Mouse (Mus musculus) hindbrain, embryonic 12.5 days (tissue): ENCODE results near the gene Rasal2. TPM values are rescaled to one million over a fixed set of nuclear protein-coding genes. Genes with fewer than 3 reads are reported as not detected.

Experiments used
- ATAC-seq: fragments of 200-750 bp; cut with Nextera tagmentation; 2 replicates; pipeline ENCODE4 v1.8.0; 2017; ENCODE audit warnings: moderate TSS enrichment; ENCODE audit not compliant: low FRiP score
- H3K27ac ChIP-seq: fragments of 300-500 bp; sonication (generic); 2 replicates; pipeline ENCODE4 v1.5.1; 2016; ENCODE audit warnings: mild to moderate bottlenecking
- H3K27me3 ChIP-seq: fragments of 300-500 bp; sonication (generic); 2 replicates; pipeline ENCODE4 v1.6.1; 2016; ENCODE audit warnings: mild to moderate bottlenecking
- H3K36me3 ChIP-seq: fragments of 300-500 bp; sonication (generic); 2 replicates; pipeline ENCODE4 v1.6.1; 2016; ENCODE audit warnings: mild to moderate bottlenecking
- H3K4me1 ChIP-seq: fragments of 300-500 bp; sonication (generic); 2 replicates; pipeline ENCODE4 v1.6.1; 2016
- H3K4me2 ChIP-seq: fragments of 300-500 bp; sonication (generic); replicated peaks from 2 replicates; pipeline ENCODE4 v1.6.1; 2016; ENCODE audit warnings: mild to moderate bottlenecking
- H3K4me3 ChIP-seq: fragments of 300-500 bp; sonication (generic); 2 replicates; pipeline ENCODE4 v1.5.1; 2016; ENCODE audit warnings: mild to moderate bottlenecking
- H3K9ac ChIP-seq: fragments of 300-500 bp; sonication (generic); 2 replicates; pipeline ENCODE4 v1.6.1; 2016; ENCODE audit warnings: mild to moderate bottlenecking, moderate library complexity
- H3K9me3 ChIP-seq: fragments of 300-500 bp; sonication (generic); replicated peaks from 2 replicates; pipeline ENCODE4 v1.6.1; 2016; ENCODE audit warnings: mild to moderate bottlenecking
- WGBS: fragments of 180-500 bp; shearing (Covaris S2); methylation state at CpG from one replicate; pipeline ENCODE4 v1.1.7; 2016; 5-methylcytosine and 5-hydroxymethylcytosine counted together
- polyA plus RNA-seq: library from polyadenylated mRNA; unstranded; fragments of >200 nt; fragmentation: Nextera tagmentation; extraction: Ambion mirVana; gene quantifications from 2 replicates; pipeline ENCODE4 v1.2.1, GENCODE M21; 2016

Rasal2 gene
- polyA plus RNA-seq, 1 experiment from 2014 or later, result 36.1 TPM

- H3K27me3 ChIP-seq, result no peaks in the 10 kb centered on the region
- WGBS, result 87% methylated on average over 2 of the region's 2 CpGs
These were observed 112.8 kb downstream of the Rasal2 start for GRCm38 (mm10) chr1:157299559-157299958.

GRCm38 (mm10) chr1:157298990-157299389 lies 113.4 kb downstream of the Rasal2 start:
- 88% methylated on average over 2 of the region's 2 CpGs for WGBS
- H3K4me3 ChIP-seq, result no peak overlapping the region
- no peak overlapping the region for H3K27ac ChIP-seq
- H3K9ac ChIP-seq, result no peak overlapping the region
- no peaks in the 10 kb centered on the region for H3K27me3 ChIP-seq
- H3K4me1 ChIP-seq, result no peaks in the 10 kb centered on the region
- H3K4me2 ChIP-seq, result no peak overlapping the region
- H3K36me3 ChIP-seq, result peaks cover 5% of the 10 kb centered on the region; the same call in 1 of the 2 replicates
- ATAC-seq, result no peak
- no peaks in the 10 kb centered on the region for H3K9me3 ChIP-seq

More at GRCm38 (mm10) chr1:157299559-157299958, 112.8 kb downstream of the Rasal2 start:
- no peak for ATAC-seq
- Histone ChIP-seq H3K4me1 (no peaks in the 10 kb centered on the region), H3K9ac (no peak overlapping the region), H3K36me3 (peaks cover 5% of the 10 kb centered on the region; the same call in 1 of the 2 replicates), H3K4me3 (no peak overlapping the region), H3K4me2 (no peak overlapping the region), H3K27ac (no peak overlapping the region), H3K9me3 (no peaks in the 10 kb centered on the region)

GRCm38 (mm10) chr1:157297137-157297536 lies 115.3 kb downstream of the Rasal2 start:
- Histone ChIP-seq H3K9ac (no peak overlapping the region), H3K4me3 (no peak overlapping the region), H3K27ac (no peak overlapping the region), H3K9me3 (no peaks in the 10 kb centered on the region), H3K4me2 (no peak overlapping the region), H3K36me3 (peaks cover 5% of the 10 kb centered on the region; the same call in 1 of the 2 replicates), H3K27me3 (no peaks in the 10 kb centered on the region), H3K4me1 (no peaks in the 10 kb centered on the region)
- WGBS, result 85% methylated on average over 1 of the region's 1 CpGs
- ATAC-seq, result no peak

GRCm38 (mm10) chr1:157295868-157296267 lies 116.5 kb downstream of the Rasal2 start:
- no peak for ATAC-seq
- H3K9me3 ChIP-seq, result no peaks in the 10 kb centered on the region
- 89% methylated on average over 3 of the region's 3 CpGs for WGBS
- peaks cover 5% of the 10 kb centered on the region; the same call in 1 of the 2 replicates for H3K36me3 ChIP-seq
- H3K4me1 ChIP-seq, result no peaks in the 10 kb centered on the region
- H3K4me3 ChIP-seq, result no peak overlapping the region
- H3K27ac ChIP-seq, result no peak overlapping the region
- no peak overlapping the region for H3K4me2 ChIP-seq
- no peaks in the 10 kb centered on the region for H3K27me3 ChIP-seq
- H3K9ac ChIP-seq, result no peak overlapping the region

GRCm38 (mm10) chr1:157290173-157290572 lies 122.2 kb downstream of the Rasal2 start:
- 89% methylated on average over 2 of the region's 2 CpGs for WGBS
- no peak overlapping the region for H3K4me2 ChIP-seq
- no peak overlapping the region for H3K9ac ChIP-seq
- H3K9me3 ChIP-seq, result no peaks in the 10 kb centered on the region
- H3K27me3 ChIP-seq, result no peaks in the 10 kb centered on the region
- H3K27ac ChIP-seq, result no peak overlapping the region
- no peaks in the 10 kb centered on the region for H3K4me1 ChIP-seq
- no peak overlapping the region for H3K4me3 ChIP-seq
- ATAC-seq, result no peak
- no peaks in the 10 kb centered on the region for H3K36me3 ChIP-seq

- no peak for ATAC-seq
- no peaks in the 10 kb centered on the region for H3K9me3 ChIP-seq
- H3K36me3 ChIP-seq, result no peaks in the 10 kb centered on the region
- H3K9ac ChIP-seq, result no peak overlapping the region
- WGBS, result 79% methylated on average over 2 of the region's 2 CpGs
- H3K27ac ChIP-seq, result no peak overlapping the region
- no peaks in the 10 kb centered on the region for H3K4me1 ChIP-seq
- H3K4me3 ChIP-seq, result no peak overlapping the region
- no peak overlapping the region for H3K4me2 ChIP-seq
- no peaks in the 10 kb centered on the region for H3K27me3 ChIP-seq
These were observed 123.1 kb downstream of the Rasal2 start for GRCm38 (mm10) chr1:157289251-157289650.

- WGBS, result 12% methylated on average over 4 of the region's 4 CpGs
- Histone ChIP-seq H3K4me1 (0 out of 2 replicates have a peak, but pooled peaks cover 4% of the 10 kb centered on the region), H3K4me3 (no peak overlapping the region), H3K9me3 (no peaks in the 10 kb centered on the region), H3K36me3 (no peaks in the 10 kb centered on the region), H3K27me3 (no peaks in the 10 kb centered on the region), H3K27ac (no peak overlapping the region), H3K4me2 (no peak overlapping the region), H3K9ac (no peak overlapping the region; the same call in 1 of the 2 replicates)
- ATAC-seq, result no peak
These were observed 125.8 kb downstream of the Rasal2 start for GRCm38 (mm10) chr1:157286561-157286960.

- ATAC-seq, result no peak
- 84% methylated on average over 3 of the region's 3 CpGs for WGBS
- 0 out of 2 replicates have a peak, but pooled peaks cover 4% of the 10 kb centered on the region for H3K4me1 ChIP-seq
These were observed 127.0 kb downstream of the Rasal2 start for GRCm38 (mm10) chr1:157285366-157285765.

GRCm38 (mm10) chr1:157280781-157281180 lies 131.6 kb downstream of the Rasal2 start:
- no peak overlapping the region for H3K4me3 ChIP-seq
- H3K4me2 ChIP-seq, result no peak overlapping the region
- 0 out of 2 replicates have a peak, but pooled peaks cover 4% of the 10 kb centered on the region for H3K4me1 ChIP-seq

More at GRCm38 (mm10) chr1:157285366-157285765, 127.0 kb downstream of the Rasal2 start:
- Histone ChIP-seq H3K9me3 (no peaks in the 10 kb centered on the region), H3K4me3 (no peak overlapping the region), H3K9ac (no peak overlapping the region), H3K27me3 (no peaks in the 10 kb centered on the region), H3K36me3 (no peaks in the 10 kb centered on the region), H3K27ac (no peak overlapping the region), H3K4me2 (no peak overlapping the region)

GRCm38 (mm10) chr1:157275672-157276307 lies 136.6 kb downstream of the Rasal2 start:
- Histone ChIP-seq H3K4me2 (no peak overlapping the region), H3K9ac (no peak overlapping the region), H3K9me3 (no peaks in the 10 kb centered on the region), H3K4me3 (no peak overlapping the region), H3K27me3 (no peaks in the 10 kb centered on the region), H3K27ac (no peak overlapping the region), H3K4me1 (no peaks in the 10 kb centered on the region), H3K36me3 (no peaks in the 10 kb centered on the region)
- no peak for ATAC-seq
- WGBS, result 86% methylated on average over 4 of the region's 4 CpGs

More at GRCm38 (mm10) chr1:157280781-157281180, 131.6 kb downstream of the Rasal2 start:
- H3K36me3 ChIP-seq, result no peaks in the 10 kb centered on the region
- H3K9ac ChIP-seq, result no peak overlapping the region
- H3K27me3 ChIP-seq, result no peaks in the 10 kb centered on the region
- H3K9me3 ChIP-seq, result no peaks in the 10 kb centered on the region
- no peak for ATAC-seq
- H3K27ac ChIP-seq, result no peak overlapping the region

GRCm38 (mm10) chr1:157267894-157268293 lies 144.5 kb downstream of the Rasal2 start:
- ATAC-seq, result no peak
- Histone ChIP-seq H3K4me1 (no peaks in the 10 kb centered on the region), H3K4me3 (no peak overlapping the region), H3K27me3 (no peaks in the 10 kb centered on the region), H3K36me3 (no peaks in the 10 kb centered on the region), H3K9me3 (no peaks in the 10 kb centered on the region), H3K9ac (no peak overlapping the region), H3K27ac (no peak overlapping the region), H3K4me2 (no peak overlapping the region)
- WGBS, result 91% methylated on average over 3 of the region's 3 CpGs

- H3K9ac ChIP-seq, result no peak overlapping the region
- 13% methylated on average over 4 of the region's 4 CpGs for WGBS
- H3K27ac ChIP-seq, result no peak overlapping the region; the same call in 1 of the 2 replicates
- no peaks in the 10 kb centered on the region for H3K9me3 ChIP-seq
- no peaks in the 10 kb centered on the region for H3K27me3 ChIP-seq
- peak; percentile 64 for ATAC-seq
- H3K4me3 ChIP-seq, result no peak overlapping the region
- no peak overlapping the region for H3K4me2 ChIP-seq
- H3K36me3 ChIP-seq, result no peaks in the 10 kb centered on the region
- H3K4me1 ChIP-seq, result peaks cover 3% of the 10 kb centered on the region; the same call in 1 of the 2 replicates
These were observed 155.8 kb downstream of the Rasal2 start for GRCm38 (mm10) chr1:157256562-157256961.

GRCm38 (mm10) chr1:157255776-157256175 lies 156.6 kb downstream of the Rasal2 start:
- Histone ChIP-seq H3K9me3 (no peaks in the 10 kb centered on the region), H3K4me2 (no peak overlapping the region), H3K4me3 (no peak overlapping the region), H3K36me3 (no peaks in the 10 kb centered on the region), H3K27me3 (no peaks in the 10 kb centered on the region), H3K4me1 (peaks cover 3% of the 10 kb centered on the region; the same call in 1 of the 2 replicates), H3K9ac (no peak overlapping the region), H3K27ac (no peak overlapping the region)
- no peak for ATAC-seq
- WGBS, result 85% methylated on average over 1 of the region's 1 CpGs
